Mouse (Mus musculus): Measurements from ENCODE around the gene Sult2b1. TPM values are rescaled to one million over a fixed set of nuclear protein-coding genes. Genes with fewer than 3 reads are reported as not detected.

Sult2b1 gene
- polyA plus RNA-seq (2014; fragmentation: Illumina TruSeq; extraction: RNeasy Lipid Tissue Mini Kit (QIAGEN cat#74804); ENCODE audit: low read depth, low replicate concordance) = not detected

DNA sequence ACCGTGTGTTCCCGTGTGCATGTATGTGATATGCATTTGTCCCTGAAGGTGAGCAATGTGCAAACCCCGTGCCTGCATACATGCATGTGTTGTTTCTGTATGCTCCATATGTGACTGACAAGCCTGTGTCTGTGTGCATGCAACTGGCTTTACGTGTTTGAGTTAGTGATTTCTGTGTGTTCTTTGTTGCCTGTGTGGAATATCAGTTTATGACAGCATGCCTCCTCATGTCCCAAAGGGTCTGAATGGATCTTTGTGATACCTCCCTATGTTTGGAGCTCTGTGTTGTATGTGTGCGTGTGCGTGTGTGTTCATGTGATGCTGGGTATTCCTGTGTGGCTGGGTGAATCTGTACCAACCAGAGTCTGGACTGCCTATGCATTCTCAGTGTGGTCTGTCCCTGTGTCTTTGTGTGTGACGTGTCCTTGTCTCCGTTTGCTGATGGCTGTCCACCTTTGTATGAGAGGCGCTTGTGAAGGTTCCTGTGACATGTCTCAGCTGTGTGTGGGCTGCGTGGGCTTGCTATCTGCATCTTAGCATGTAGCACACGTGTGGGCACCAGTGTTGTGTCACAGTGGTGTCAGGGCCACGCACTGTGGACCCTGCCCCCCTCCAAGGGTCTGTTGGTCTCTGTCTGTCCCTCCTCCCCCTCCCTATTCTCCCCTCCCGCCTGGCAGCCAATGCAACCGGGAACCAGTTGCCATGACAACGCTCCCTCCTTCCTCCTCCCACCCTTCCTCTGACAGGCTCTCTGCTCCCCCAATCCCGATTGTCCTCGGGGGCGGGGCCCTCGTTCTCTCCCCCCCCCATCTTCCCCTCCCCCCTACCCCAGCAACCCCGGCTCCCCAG lies at the start of gene Sult2b1:
Sult2b1 (minus strand) TSS at position 146 of the 849 bp plus-strand sequence.

DNA sequence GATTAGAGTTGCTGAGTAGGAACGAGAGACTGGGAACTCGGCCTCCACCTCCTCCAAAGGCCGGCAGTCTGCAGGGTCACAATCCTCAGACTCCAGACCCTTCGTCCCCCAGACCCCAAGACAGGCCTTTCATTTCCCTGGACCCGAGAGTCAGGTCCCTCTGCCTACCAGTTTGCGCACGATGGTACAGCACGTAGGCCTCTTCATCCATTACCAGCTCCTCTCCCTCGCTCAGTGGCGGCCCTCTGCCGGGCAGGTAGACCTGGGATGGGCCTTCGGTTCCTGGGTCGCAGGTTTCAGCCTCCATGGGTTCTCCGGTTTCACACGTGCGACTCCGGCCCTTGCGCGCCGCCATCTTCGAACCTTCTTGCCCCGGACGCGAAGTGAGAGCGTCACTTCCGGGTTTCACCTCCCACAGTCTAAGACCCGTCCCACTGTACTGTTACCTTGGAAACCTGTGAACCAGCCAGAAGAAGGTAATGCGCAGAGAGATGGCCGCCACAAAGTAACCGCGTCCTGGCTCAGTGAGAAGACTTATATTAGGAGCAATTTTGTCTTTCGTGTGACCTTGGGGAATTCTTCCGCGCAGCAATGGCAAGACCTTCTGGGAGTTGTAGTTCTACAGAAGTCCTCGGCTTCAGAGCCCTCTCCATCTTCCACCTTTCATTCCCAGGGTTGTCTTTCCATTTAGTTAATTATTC lies 46.1 kb upstream of the Sult2b1 start, which contains the start of gene Grwd1:
Grwd1 (minus strand) TSS at position 518 of the 701 bp plus-strand sequence.

GRCm38 (mm10) chr7:45824598-45824997 lies 40.1 kb upstream of the Sult2b1 start, which contains the start of gene Kcnj14:
Gene Kcnj14 (minus strand): TSS chr7:45824782.

DNA sequence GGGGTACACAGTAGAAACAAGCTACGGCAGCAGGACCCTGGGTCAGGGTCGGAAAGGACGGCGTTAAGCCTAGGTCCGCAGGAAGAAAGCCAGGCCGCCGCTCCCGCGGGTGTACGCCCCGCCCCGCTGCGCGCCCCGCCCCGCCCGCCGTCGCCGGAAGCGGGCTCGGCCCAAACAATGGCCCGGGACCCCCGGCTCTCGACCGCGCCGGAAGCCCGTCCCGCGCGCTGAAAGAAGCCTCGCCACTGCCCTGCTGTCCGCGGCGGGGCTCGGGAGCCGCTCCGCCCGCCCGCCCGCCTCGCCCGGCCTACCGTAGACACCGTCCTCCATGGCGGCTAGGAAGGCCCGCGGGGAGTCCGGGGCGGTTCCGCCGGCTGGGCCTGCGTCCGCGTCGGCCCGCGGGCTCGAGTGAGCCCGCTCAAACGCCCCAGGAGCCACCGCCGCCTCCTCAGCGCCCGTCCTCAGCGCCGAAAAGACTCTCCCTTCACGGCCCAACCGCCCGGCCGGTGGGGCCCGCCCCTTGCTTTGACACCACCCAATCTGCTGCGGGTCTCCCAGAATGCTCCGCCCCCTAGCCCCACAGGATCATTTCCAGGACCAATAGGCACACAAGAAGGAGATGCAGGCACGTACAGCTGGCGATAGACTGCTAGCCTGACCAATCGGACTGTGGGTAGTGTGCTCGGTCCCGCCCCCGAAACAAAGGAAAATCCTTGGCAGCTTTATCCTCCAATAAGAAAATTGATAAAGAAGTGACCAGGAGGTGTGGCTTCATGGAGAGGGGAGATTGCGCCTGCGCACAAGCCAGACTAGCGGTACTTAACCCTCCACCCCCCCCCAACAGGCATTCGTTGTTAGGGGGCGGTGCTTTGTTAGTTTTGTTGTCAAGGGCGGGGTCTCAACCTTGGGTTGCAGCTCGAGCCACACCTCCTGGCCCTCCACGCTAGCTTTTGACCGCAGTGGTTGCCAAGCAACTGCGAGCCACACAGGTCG lies 29.6 kb upstream of the Sult2b1 start, which contains the start of gene Cyth2:
Cyth2 (minus strand) TSS at position 795 of the 993 bp plus-strand sequence.

DNA sequence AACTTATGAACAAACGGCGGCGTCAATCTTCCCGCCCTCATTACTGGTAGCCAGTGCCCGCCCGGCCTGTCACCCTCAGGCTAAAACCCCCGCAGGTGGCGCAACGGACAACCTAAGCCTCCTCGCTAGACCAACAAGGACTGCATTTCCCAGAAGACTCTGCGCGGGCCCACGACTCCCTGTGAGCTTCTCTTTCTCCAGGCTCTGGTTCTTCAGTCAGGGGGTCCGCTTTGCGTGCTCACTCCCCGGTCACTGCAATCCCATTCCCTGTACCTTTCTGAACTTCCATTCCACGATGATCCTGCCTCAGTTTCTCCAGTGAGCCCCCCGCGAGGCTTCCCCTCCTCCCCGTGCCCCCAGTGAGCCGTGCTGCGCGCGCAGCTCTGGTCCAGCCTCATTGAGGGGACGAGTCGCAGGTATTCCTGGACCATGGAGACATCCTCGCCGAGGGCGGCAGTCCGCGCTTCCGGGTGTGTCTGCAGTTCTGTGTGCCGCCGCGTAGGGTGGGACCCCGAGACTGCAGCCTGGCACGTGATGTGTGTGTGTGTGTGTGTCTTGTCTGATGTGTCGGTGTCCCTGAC lies 868 bp downstream of the Sult2b1 start, which contains the start of gene Lmtk3:
Lmtk3 (plus strand) TSS at position 228 of the 581 bp plus-strand sequence.

GRCm38 (mm10) chr7:45725713-45726112 lies 58.8 kb downstream of the Sult2b1 start, which contains the start of gene Spaca4:
Gene Spaca4 (minus strand): TSS chr7:45725813.

DNA sequence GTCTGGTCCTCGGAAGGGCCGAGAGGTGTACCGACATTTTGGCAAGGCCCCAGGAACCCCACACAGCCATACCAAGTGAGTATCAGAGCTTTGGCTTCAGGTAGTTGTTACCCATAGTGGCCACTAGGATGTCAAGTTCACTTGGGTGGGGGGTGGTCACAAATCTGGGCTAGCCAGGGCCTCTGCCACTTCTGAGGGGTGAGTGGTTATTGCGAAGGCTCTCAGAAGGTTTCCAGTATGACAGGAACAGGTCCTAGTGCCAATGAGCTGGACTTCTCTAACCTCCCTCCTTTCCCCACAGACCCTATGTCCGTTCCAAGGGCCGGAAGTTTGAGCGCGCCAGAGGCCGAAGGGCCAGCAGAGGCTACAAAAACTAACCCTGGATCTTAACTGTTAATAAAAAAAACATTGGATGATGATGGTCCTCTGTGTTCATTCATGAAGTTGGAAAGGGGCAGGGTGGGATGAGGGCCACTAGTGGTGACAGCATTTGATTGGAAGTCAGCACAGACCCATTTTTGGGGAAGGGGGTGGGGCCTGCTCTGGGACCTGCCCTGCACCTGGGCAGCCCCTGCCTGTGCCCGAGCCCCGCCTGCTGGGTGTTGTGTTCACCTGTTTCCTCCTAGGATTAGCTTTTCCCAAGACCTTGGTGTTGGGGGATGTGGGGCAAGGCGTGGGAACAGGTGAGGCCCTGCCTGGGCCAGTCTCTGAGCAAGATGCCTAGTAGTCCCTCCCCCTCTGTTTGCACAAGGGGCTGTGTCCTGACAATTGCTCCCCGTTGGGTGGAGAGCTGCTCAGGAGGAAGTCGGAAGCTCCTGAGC lies 63.8 kb downstream of the Sult2b1 start, which contains the start of gene Fam83e:
Fam83e (plus strand) TSS at position 800 of the 821 bp plus-strand sequence.

GRCm38 (mm10) chr7:45717918-45718297 lies 66.6 kb downstream of the Sult2b1 start, which contains the start of gene Sphk2:
Gene Sphk2 (minus strand): TSS chr7:45718002.

DNA sequence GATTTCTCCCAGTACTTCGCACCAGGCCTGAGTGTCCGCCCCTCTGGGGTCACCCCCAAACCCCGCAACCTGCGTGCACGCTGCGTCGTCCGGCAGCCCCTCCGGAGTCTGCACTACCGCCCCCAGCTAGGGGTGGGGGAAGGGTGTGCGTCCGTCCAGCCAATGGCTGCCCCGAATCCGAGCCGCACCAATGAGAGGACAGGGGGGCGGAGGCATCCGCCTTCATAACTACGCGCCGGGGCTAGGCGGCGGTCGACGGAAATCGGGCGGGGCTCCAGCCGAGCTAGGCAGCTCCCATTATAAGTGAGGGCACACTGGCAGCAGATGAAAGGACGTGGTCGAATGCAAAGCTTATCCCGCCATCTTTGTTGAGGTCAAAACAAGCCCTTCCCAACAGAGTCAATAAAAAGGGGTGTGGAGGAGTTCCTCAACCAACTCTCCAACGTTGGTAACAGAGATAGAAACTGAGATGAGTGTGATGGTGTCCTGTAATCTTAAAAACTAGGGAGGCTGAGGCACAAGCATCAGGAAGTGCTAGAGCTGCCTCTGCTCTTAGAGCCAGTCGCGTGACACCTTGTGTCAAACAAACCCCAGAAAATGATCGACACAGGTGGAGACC lies 69.3 kb downstream of the Sult2b1 start, which contains the start of gene Rpl18:
Rpl18 (plus strand) TSS at position 368 of the 619 bp plus-strand sequence.

DNA sequence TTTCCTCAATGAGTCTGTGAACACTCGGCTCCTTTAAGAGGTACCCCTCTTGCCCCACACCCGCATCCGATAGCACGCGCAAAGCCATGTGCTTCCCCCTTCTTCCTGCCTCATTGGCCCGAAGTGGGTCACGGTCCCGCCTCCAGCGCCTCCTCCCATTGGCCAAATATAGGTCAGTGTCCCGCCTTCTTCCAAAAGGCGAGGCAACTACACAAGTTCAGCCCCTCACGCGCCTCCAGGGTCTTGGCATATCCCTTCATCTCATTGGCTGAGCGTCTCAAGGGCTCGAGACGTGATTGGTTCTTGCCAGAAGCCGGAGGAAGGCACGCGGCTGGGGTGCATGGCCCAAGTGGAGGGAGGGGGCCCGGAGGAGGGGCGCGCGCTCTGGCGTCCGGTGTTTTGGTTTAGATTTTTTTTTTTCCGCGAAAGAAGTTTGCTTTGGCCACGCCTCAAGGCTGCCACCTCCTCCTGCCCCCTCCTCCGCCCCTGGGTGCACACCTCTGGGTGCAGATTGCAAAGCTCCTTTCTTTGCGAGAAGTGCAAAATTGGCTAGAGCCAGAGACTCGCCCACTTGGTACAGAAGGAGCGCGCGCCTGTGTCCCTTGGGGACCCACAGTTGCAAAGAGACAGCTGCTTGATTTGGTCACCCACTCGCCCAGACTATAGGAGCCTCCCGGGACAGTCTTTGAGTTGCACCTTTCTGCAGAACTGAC lies 79.6 kb downstream of the Sult2b1 start, which contains the start of gene Dbp:
Dbp (plus strand) TSS at position 359 of the 713 bp plus-strand sequence.

GRCm38 (mm10) chr7:45699523-45700141 lies 84.8 kb downstream of the Sult2b1 start, which contains the start of gene Car11:
Gene Car11 (plus strand): TSS chr7:45699843.

DNA sequence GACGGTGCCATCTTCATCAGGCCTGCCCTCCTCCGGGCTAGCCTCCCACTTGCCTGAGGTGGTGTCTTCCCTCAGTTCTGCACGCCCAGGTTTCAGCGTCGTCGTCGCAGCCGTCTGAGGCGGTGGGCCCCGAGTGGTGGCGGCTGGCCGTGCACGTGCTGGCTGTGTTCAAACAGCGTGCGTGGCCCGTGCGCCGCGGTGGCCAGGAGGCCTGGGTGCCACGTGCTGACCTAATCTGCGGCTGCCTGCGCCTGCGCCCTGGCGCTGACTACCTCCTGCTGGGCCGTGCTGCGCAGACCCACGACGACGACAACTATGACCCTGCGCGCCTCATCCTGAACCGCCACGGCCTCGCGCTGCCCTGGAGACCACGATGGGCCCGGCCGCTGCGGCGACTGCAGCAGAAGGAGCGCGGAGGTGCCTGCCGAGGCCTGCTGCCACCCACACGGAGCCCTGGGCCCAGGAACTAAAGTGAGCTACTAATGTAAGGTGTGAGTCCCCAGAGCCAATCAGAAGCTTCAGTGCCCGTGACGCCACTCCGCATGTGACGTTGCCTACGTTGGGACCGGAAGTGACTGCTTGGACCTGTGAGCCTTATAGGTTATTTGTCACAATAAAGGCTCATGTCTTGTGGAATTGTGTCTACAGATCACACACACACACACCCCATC lies 90.4 kb downstream of the Sult2b1 start, which contains the start of gene Sec1:
Sec1 (minus strand) TSS at position 482 of the 671 bp plus-strand sequence.

GRCm38 (mm10) chr7:45683396-45684050 lies 100.9 kb downstream of the Sult2b1 start, which contains the start of gene Ntn5:
Gene Ntn5 (plus strand): TSS chr7:45684022.

